Mouse (Mus musculus) Muller cell, postnatal 12 days (primary cell): ENCODE data around the gene Chdh.

ENCODE experiments used
- DNase-seq: peaks from one replicate; pipeline ENCODE4 v3.0.0-alpha.2; 2015; ENCODE audit errors: inconsistent ontology term

The Chdh gene

GRCm38 (mm10) chr14:30011886-30012560 is 3.2 kb downstream of the Chdh start:
- peak; percentile 93 for DNase-seq

DNA sequence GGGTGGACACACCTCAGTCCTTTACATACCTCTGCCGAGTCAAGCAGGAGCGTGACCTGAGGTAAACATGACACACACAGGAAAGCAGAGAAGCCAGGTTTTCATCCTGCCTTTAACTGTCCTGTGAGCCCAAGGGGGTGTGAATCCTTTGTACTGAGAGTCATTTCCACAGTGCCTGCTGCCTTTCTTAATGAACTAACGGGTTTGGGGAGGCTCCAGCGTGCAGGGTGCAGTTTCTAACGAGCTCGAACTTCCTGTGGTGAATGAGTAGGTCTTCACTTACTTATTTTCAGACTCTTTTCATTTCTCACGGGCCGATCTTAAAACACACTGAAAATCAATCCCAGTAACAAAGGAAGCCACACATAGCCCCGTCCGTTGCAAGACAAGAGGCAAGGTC is 5.7 kb downstream of the Chdh start:
- DNase-seq: peak; percentile 19

DNA sequence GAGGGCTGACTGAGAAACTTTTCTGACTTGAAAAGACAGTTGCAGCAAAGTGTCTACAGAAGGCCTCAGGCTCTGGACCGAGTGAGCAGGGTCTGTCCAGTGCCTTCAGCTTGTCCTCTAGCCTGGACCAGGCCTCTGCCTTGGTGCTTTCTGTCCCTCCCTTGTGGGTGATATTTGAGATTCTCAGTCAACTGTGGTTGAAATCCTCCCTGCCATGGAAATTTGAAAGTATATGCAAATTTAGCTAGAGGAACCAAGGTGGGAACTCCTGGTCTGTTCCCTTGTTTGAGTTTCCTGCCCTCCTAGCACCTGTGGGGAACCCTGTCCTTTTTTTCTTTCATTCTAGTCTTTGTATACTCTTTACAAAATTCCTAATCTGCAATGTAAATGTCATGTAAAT is 6.2 kb downstream of the Chdh start:
- DNase-seq: no peak

DNA sequence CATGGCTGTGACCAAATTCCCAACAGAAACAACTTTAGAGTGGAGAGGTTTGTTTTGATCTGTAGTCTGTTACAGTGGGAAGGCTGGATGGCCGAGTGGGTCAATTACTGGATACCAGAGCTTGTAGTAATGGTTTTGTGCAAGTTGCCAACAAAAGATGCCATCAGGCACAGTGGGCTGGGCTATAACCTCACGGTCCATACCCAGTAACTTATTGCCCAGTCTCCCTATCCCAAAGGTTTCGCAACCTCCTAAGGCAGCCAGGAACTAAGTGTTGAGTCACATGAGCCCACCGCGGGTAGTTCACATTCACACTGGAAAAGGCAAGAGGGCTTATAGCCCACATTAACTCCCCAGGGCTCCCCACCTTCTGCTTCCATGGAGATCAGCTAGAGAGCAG is 7.8 kb downstream of the Chdh start:
- peak; percentile 52 for DNase-seq

GRCm38 (mm10) chr14:30017794-30018462 is 9.1 kb downstream of the Chdh start:
- DNase-seq: no peak

DNA sequence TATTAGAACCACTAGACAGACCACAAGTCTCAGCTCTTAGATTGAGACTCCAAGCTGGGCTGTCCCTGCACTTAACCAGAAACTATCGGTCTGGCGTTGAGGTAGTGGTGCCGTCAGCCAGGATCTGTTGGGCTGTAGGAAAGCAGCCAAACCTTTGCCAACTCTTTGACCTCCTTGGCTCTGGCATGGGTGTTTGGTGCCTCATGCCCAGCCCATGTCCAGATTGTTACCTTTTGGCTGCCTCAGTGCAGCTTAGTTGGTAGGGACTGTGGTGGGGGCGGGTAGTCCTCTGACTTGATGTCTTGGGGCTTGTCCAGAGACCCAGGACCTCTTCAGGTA is 9.6 kb downstream of the Chdh start:
- no peak for DNase-seq

GRCm38 (mm10) chr14:30018846-30019245 is 10.0 kb downstream of the Chdh start:
- DNase-seq: no peak

GRCm38 (mm10) chr14:30019375-30019774 is 10.6 kb downstream of the Chdh start:
- peak; percentile 46 for DNase-seq

- no peak for DNase-seq
Measured at GRCm38 (mm10) chr14:30019792-30020575, 11.2 kb downstream of the Chdh start.

GRCm38 (mm10) chr14:30022471-30022870 is 13.6 kb downstream of the Chdh start:
- no peak for DNase-seq

GRCm38 (mm10) chr14:30024387-30024786 is 15.6 kb downstream of the Chdh start:
- DNase-seq: no peak

- no peak for DNase-seq
Measured at GRCm38 (mm10) chr14:30027378-30027777, 18.6 kb downstream of the Chdh start.

DNA sequence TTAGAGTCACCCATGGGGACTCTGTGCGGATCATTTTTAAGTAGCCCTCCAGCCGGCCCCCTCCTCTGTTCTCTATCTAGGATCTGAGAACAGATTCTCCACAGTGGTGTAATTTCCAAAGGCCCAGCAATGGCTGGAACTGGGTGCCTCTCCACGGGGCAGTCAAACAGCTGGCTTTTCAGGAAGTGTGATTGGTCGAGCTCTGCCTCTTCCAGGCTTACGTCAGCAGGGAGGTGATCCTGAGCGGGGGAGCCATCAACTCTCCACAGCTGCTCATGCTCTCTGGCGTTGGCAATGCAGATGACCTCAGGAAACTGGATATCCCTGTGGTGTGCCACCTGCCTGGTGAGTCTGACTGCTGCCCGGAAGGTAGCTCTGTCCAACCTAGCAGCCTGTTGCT is 24.6 kb downstream of the Chdh start:
- no peak for DNase-seq

- DNase-seq: no peak
Measured at GRCm38 (mm10) chr14:30038431-30038830, 29.6 kb downstream of the Chdh start.

DNA sequence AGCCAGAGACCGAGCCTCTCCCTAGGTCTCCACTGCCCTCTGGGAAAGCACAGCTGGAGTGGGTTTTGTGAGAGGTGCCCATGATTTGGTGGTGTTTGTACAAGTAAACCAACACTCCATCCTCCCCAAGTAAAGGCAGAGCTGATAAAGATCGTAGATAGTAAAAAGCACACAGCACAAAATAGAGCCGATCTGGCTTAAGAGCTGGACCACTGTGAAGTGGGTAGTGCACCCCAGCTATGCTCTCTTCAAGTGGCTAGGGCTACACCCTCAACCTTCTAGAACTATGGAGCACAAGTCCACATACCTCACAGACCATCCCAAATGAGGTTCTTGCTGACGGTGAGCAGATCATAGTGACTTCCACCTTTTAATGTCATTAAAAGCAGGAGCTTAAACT is 30.6 kb downstream of the Chdh start:
- no peak for DNase-seq

DNA sequence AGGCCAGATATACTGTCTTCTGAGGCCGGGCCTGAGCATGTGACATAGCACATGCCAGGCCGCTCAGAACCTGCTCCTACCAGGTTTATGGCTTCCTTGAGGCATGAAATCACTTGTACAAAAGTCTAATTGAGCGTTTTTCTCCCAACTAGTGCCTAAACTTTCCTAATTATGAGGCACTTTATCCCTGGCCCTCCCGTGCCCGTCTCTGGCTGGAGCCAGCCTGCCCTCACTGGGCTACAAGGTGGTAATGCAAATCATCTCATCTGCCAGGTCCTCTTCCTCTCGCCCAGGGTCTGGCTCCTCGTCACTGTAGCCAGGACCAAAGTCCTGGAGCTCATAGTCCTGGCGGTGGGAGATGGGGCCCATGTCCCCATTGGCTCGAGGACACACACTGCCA is 33.0 kb downstream of the Chdh start:
- no peak for DNase-seq

DNA sequence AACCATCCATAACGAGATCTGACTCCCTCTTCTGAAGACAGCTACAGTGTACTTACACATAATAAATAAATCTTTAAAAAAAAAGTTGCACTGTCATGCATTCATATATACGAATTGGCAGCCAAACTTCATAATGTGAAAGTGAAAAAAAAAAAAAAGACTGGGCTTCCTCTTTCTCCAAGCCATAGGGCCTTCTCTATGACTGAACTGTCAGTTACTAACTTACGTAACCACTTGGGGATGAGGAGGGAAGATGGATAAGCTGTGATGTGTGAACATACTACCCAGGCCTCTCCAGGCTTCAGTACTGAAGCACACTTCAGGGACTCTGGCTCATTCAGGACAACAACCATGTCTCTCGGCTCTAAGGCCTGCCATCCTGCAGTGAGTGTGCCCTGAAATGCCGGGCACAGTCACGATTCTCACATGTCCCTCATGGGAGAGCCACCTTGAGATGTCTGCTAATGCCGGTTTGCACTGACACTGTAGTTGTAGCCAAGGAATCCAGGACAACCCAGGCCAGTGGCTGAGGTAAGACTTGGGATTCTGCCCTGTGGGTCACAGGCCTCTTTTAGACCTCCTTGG is 34.6 kb downstream of the Chdh start:
- no peak for DNase-seq

- no peak for DNase-seq
Measured at GRCm38 (mm10) chr14:30045239-30045638, 36.4 kb downstream of the Chdh start.

DNA sequence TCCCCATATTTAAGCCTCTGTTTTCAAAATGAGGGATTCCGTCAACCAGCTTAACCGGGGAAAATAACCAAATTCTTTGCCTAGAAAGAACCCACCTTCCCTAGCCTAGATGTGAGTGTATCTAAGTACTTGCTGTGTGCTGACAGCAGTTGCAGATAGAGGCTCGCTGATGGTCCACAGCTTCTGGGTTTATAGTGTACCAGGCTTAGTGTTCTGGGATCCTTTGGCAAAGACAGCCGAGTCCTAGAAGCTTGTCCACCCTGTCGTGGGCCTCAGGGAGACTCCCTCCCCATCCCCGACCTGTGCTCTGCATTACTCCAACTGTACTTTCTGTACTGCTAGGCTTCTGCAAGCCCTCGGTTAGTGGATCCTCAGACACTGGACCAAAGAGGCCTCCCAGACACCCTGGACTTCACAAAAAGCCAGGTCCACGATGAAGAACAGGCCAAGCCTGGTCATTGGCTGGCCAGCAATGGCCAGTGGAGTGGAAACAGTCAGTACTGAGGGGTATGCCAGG is 36.9 kb downstream of the Chdh start:
- DNase-seq: no peak

- no peak for DNase-seq
Measured at GRCm38 (mm10) chr14:30046976-30047375, 38.2 kb downstream of the Chdh start.

DNA sequence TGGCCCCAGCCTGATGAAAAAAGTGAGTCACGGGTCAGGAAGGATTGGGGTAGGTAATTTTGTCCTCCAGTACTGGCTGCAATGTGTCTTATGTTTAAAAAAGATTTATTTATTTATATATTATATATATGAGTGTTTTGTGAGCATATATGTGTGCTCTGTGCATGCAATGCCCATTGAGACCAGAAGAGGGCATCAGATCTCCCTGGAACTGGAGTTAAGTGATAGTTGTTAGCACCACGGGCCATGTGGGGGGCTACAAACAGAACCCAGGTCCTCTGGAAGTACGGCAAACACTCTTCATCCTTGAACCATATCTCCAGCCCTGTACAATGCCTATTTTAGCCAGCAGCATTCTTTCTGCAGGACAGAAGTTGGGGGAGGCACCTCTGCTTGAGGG is 39.2 kb downstream of the Chdh start:
- DNase-seq: no peak

GRCm38 (mm10) chr14:30050280-30050679 is 41.5 kb downstream of the Chdh start:
- no peak for DNase-seq
